Mouse (Mus musculus): Measurements from ENCODE around the gene Isoc2b. TPM values are rescaled to one million over a fixed set of nuclear protein-coding genes. Genes with fewer than 3 reads are reported as not detected.
A peak's percentile ranks its signal among the peaks of the same experiment; 100 is the strongest.
"Not testable (repeated sequence)": the region's sequence is repeated elsewhere in the genome, so short reads cannot be mapped to it uniquely, and the experiment has no call there.

The Isoc2b gene
- total and polyA plus RNA-seq, 2 experiments from 2014 or later = 2.2 to 3.5 TPM

- TF ChIP-seq CTCF (IDR thresholded peaks at IDR 0.05; ENCODE audit: low read depth) = no peak
- H3K4me3 ChIP-seq (ENCODE audit: low read length) = peak overlapping the region; percentile 33
- no peaks in the 10 kb centered on the region for H3K9me3 ChIP-seq (ENCODE audit: low read length)
- DNase-seq (ENCODE audit: low spot score) (peak; percentile 69), ATAC-seq (peak; percentile 67)
- H3K4me2 ChIP-seq (ENCODE audit: low read depth, low read length) = peak overlapping the region; percentile 58
- H3K9ac ChIP-seq (replicated peaks; ENCODE audit: low read length) = peak overlapping the region; percentile 49
- H3K27me3 ChIP-seq (ENCODE audit: insufficient read depth, low read length) = no peaks in the 10 kb centered on the region
- WGBS = 4% methylated on average over 19 of the region's 19 CpGs
- 0 out of 2 replicates have a peak, but pooled peaks cover 6% of the 10 kb centered on the region for H3K4me1 ChIP-seq (ENCODE audit: insufficient read depth, low read length)
- no peaks in the 10 kb centered on the region for H3K36me3 ChIP-seq (ENCODE audit: insufficient read depth, low read length)
- peak overlapping the region; percentile 54 for H3K27ac ChIP-seq
Observed at GRCm38 (mm10) chr7:4899649-4900522, 29.8 kb upstream of the Isoc2b start.

DNA sequence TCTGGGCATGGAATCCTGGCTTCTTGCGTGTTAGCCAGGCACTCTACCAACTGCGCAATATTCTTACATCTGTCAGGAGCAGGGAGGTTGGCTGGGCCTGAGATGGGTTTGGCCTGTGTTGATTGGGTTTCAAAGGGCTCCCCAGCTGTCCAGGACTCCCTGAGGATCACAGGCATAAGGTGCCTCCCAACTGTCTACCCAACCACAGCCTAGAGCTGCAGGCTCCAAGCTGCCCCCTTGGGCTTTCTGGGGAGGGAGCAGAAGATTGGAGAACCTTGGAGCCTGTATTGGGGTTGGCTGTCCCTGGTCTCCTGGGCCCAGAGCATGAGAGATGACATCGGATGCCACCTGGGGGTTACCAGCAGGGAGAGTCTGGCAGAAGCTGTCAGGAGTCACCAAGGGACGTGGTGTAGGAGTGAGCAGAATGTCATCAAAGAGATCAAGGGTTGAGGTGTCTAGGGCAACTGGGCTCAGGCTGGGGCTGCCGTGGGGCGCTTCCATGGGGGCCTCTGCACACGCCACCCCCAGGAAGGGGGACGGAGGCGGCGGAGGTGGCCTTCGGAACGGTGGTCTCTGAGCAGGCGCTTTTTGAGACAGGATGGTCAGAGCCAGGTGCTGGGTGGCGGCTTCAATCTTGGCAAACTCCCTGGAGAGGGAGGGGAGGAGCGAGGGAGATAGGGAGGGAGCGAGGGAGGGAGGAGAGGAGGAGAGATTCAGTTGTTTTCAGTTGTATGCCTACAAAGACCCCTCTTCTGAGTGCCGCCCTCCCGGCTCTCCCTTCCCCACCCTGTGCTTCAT is 29.0 kb upstream of the Isoc2b start:
- WGBS = 20% methylated on average over 18 of the region's 18 CpGs
- TF ChIP-seq CTCF (IDR thresholded peaks at IDR 0.05; ENCODE audit: low read depth) = no peak
- H3K4me1 ChIP-seq (ENCODE audit: insufficient read depth, low read length) = 0 out of 2 replicates have a peak, but pooled peaks cover 6% of the 10 kb centered on the region
- H3K4me2 ChIP-seq (ENCODE audit: low read depth, low read length) = peak overlapping the region; percentile 58
- DNase-seq (ENCODE audit: low spot score) (peak; percentile 46), ATAC-seq (peak; percentile 61)
- H3K27me3 ChIP-seq (ENCODE audit: insufficient read depth, low read length) = no peaks in the 10 kb centered on the region
- peak overlapping the region; percentile 49 for H3K9ac ChIP-seq (replicated peaks; ENCODE audit: low read length)
- H3K9me3 ChIP-seq (ENCODE audit: low read length) = no peaks in the 10 kb centered on the region
- H3K27ac ChIP-seq = peak overlapping the region; percentile 54
- H3K36me3 ChIP-seq (ENCODE audit: insufficient read depth, low read length) = no peaks in the 10 kb centered on the region
- peak overlapping the region; percentile 33 for H3K4me3 ChIP-seq (ENCODE audit: low read length)

- Histone ChIP-seq H3K9me3 (ENCODE audit: low read length) (no peaks in the 10 kb centered on the region), H3K27ac (no peak overlapping the region), H3K4me1 (ENCODE audit: insufficient read depth, low read length) (0 out of 2 replicates have a peak, but pooled peaks cover 6% of the 10 kb centered on the region), H3K4me3 (ENCODE audit: low read length) (no peak overlapping the region), H3K9ac (replicated peaks; ENCODE audit: low read length) (no peak overlapping the region), H3K4me2 (ENCODE audit: low read depth, low read length) (no peak overlapping the region), H3K36me3 (ENCODE audit: insufficient read depth, low read length) (no peaks in the 10 kb centered on the region), H3K27me3 (ENCODE audit: insufficient read depth, low read length) (no peaks in the 10 kb centered on the region)
- no peak for DNase-seq (ENCODE audit: low spot score)
- no peak for TF ChIP-seq CTCF (IDR thresholded peaks at IDR 0.05; ENCODE audit: low read depth)
- 65% methylated on average over 11 of the region's 11 CpGs for WGBS
- no peak for ATAC-seq
Observed at GRCm38 (mm10) chr7:4895186-4895585, 25.1 kb upstream of the Isoc2b start.

GRCm38 (mm10) chr7:4886680-4887079 is 16.6 kb upstream of the Isoc2b start:
- Histone ChIP-seq H3K9ac (replicated peaks; ENCODE audit: low read length) (no peak overlapping the region), H3K27me3 (ENCODE audit: insufficient read depth, low read length) (no peaks in the 10 kb centered on the region), H3K27ac (no peak overlapping the region), H3K4me3 (ENCODE audit: low read length) (no peak overlapping the region), H3K36me3 (ENCODE audit: insufficient read depth, low read length) (no peaks in the 10 kb centered on the region), H3K4me1 (ENCODE audit: insufficient read depth, low read length) (no peaks in the 10 kb centered on the region), H3K9me3 (ENCODE audit: low read length) (no peaks in the 10 kb centered on the region), H3K4me2 (ENCODE audit: low read depth, low read length) (no peak overlapping the region)
- no peak for TF ChIP-seq CTCF (IDR thresholded peaks at IDR 0.05; ENCODE audit: low read depth)
- no peak for ATAC-seq
- DNase-seq (ENCODE audit: low spot score) = no peak
- 66% methylated on average over 4 of the region's 4 CpGs for WGBS

GRCm38 (mm10) chr7:4879036-4879435 is 9.0 kb upstream of the Isoc2b start:
- H3K9me3 ChIP-seq (ENCODE audit: low read length); H3K36me3 ChIP-seq (ENCODE audit: insufficient read depth, low read length); DNase-seq (ENCODE audit: low spot score); H3K4me3 ChIP-seq (ENCODE audit: low read length); ATAC-seq; H3K4me1 ChIP-seq (ENCODE audit: insufficient read depth, low read length); H3K27ac ChIP-seq; H3K4me2 ChIP-seq (ENCODE audit: low read depth, low read length); H3K27me3 ChIP-seq (ENCODE audit: insufficient read depth, low read length); H3K9ac ChIP-seq (replicated peaks; ENCODE audit: low read length): not testable (repeated sequence)
- 70% methylated on average over 1 of the region's 1 CpGs for WGBS

DNA sequence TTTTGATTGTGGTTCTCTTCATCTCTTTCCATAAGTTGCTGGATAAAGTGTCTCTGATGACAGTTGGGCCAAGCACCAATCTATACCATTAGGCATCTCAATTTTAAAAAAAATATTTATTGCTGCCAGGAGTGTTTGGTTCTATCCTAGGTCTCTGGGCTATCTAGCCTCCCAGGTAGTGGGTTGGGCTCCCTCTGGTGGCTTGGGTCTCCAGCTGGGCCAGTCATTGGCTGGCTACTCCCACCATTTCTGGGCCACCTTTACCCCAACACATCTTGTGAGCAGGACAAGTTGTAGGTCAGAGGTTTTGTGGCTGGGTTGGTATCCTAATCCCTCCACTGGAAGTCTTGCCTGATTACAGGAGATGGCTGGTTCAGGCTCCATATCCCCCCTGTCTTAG is 8.1 kb upstream of the Isoc2b start:
- no peak overlapping the region for H3K27ac ChIP-seq
- no peak for ATAC-seq
- no peak overlapping the region for H3K9ac ChIP-seq (replicated peaks; ENCODE audit: low read length)
- peaks cover 7% of the 10 kb centered on the region; the same call in 1 of the 2 replicates for H3K4me1 ChIP-seq (ENCODE audit: insufficient read depth, low read length)
- H3K4me3 ChIP-seq (ENCODE audit: low read length) = no peak overlapping the region
- no peaks in the 10 kb centered on the region for H3K9me3 ChIP-seq (ENCODE audit: low read length)
- no peak; the same call in 1 of the 2 replicates for TF ChIP-seq CTCF (IDR thresholded peaks at IDR 0.05; ENCODE audit: low read depth)
- H3K4me2 ChIP-seq (ENCODE audit: low read depth, low read length) = 0 out of 2 replicates have a peak overlapping the region, but pooled peaks have one; percentile 82
- DNase-seq (ENCODE audit: low spot score) = no peak
- H3K36me3 ChIP-seq (ENCODE audit: insufficient read depth, low read length) = no peaks in the 10 kb centered on the region
- no peaks in the 10 kb centered on the region for H3K27me3 ChIP-seq (ENCODE audit: insufficient read depth, low read length)

Measured in hindbrain, postnatal 0 days (tissue).